Comparison of ENCODE assay signal across 18 mouse cellular contexts in the genomic region with DNA sequence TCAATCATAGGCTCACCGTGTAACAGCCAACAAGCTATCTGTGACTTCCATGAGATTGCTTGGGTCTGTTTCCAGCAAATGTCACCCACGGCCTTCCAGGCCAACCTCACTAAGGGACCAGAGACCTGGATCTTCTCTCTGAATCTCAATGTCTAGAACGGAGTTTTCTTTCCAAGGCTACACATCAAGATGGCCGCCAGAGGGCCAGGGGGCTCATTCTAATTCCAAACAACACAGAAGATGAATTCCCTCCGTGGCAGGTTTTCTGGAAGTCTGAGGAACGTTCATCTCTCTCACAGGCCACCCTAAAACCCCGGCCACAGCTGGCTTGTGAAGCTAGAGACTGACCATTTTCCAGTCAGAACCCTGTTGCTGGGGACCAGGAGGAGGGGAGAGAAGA.
DNase-seq lines count a peak whose midpoint lies in the region; ATAC-seq lines count a peak whose summit lies in the region.
"Had no signal": no experiment of that assay in that cellular context is flagged by ENCODE, and none has a peak within 500 bp of the region (broad histone marks: within the 10 kb centered on the region; RNA-seq: fewer than 3 reads in every experiment).

No protein-coding gene starts in this region.

- H3K27me3 ChIP-seq in forebrain, embryonic 14.5 days (replicated peaks; ENCODE audit: control insufficient read depth, insufficient read depth, low read length): no peaks in the 10 kb centered on the region
- H3K27me3 ChIP-seq in forebrain, embryonic 11.5 days (ENCODE audit: control insufficient read depth, insufficient read depth, low read length): no peaks in the 10 kb centered on the region
- H3K27me3 ChIP-seq: forebrain, embryonic 12.5 days; limb, embryonic 15.5 days; midbrain, embryonic 13.5 days; stomach, embryonic 15.5 days had no signal

- WGBS in forebrain, embryonic 14.5 days: 61% methylated on average over 7 of the region's 7 CpGs
- 65% methylated on average over 7 of the region's 7 CpGs for WGBS in forebrain, embryonic 11.5 days

- no peak overlapping the region for H3K9ac ChIP-seq in forebrain, embryonic 14.5 days (ENCODE audit: low read length)
- no peak overlapping the region for H3K9ac ChIP-seq in forebrain, embryonic 11.5 days (ENCODE audit: low read length)
- H3K9ac ChIP-seq: forebrain, embryonic 12.5 days; limb, embryonic 15.5 days; midbrain, embryonic 13.5 days; stomach, embryonic 15.5 days had no signal

- no peaks in the 10 kb centered on the region for H3K4me1 ChIP-seq in forebrain, embryonic 14.5 days (ENCODE audit: control insufficient read depth, insufficient read depth, low read length)
- no peaks in the 10 kb centered on the region for H3K4me1 ChIP-seq in forebrain, embryonic 11.5 days (replicated peaks; ENCODE audit: control insufficient read depth, insufficient read depth, low read length)
- H3K4me1 ChIP-seq: limb, embryonic 15.5 days; stomach, embryonic 15.5 days had no signal

- no peaks in the 10 kb centered on the region for H3K36me3 ChIP-seq in forebrain, embryonic 14.5 days (ENCODE audit: control insufficient read depth, insufficient read depth, low read length)
- no peaks in the 10 kb centered on the region for H3K36me3 ChIP-seq in forebrain, embryonic 11.5 days (ENCODE audit: control insufficient read depth, insufficient read depth, low read length)
- H3K36me3 ChIP-seq: forebrain, embryonic 12.5 days; limb, embryonic 15.5 days; midbrain, embryonic 13.5 days; stomach, embryonic 15.5 days had no signal

- peak; percentile 35 for DNase-seq in forebrain, embryonic 14.5 days (ENCODE audit: low spot score)
- no peak for DNase-seq in forebrain, embryonic 11.5 days (ENCODE audit: low spot score)
- peak; percentile 37 to 43 for DNase-seq in kidney, postnatal 4 days
- DNase-seq in kidney, adult 11 months: no peak
- DNase-seq in right cerebral cortex, postnatal 4 days: peak; percentile 34
- no peak for DNase-seq in right cerebral cortex, postnatal 14 days
- DNase-seq: adrenal gland, postnatal 36 days; cerebellum, adult 8-10 months; heart, postnatal 4 days; kidney, postnatal 14 days; lung, adult 2 months had no signal

- H3K4me3 ChIP-seq in forebrain, embryonic 14.5 days (ENCODE audit: low read depth, low read length): no peak overlapping the region
- no peak overlapping the region for H3K4me3 ChIP-seq in forebrain, embryonic 11.5 days (ENCODE audit: low read depth, low read length)
- H3K4me3 ChIP-seq: forebrain, embryonic 12.5 days; limb, embryonic 15.5 days; midbrain, embryonic 13.5 days; stomach, embryonic 15.5 days had no signal

- no peaks in the 10 kb centered on the region for H3K9me3 ChIP-seq in forebrain, embryonic 14.5 days (replicated peaks; ENCODE audit: control insufficient read depth, low read length)
- no peaks in the 10 kb centered on the region for H3K9me3 ChIP-seq in forebrain, embryonic 11.5 days (ENCODE audit: control insufficient read depth, low read length)
- H3K9me3 ChIP-seq: forebrain, embryonic 12.5 days; limb, embryonic 15.5 days; midbrain, embryonic 13.5 days; stomach, embryonic 15.5 days had no signal

- H3K4me2 ChIP-seq in forebrain, embryonic 14.5 days (ENCODE audit: low read length): no peak overlapping the region
- no peak overlapping the region for H3K4me2 ChIP-seq in forebrain, embryonic 11.5 days (ENCODE audit: low read depth, low read length, severe bottlenecking)
- H3K4me2 ChIP-seq: forebrain, embryonic 12.5 days; limb, embryonic 15.5 days; midbrain, embryonic 13.5 days; stomach, embryonic 15.5 days had no signal

- no peak overlapping the region for H3K27ac ChIP-seq in forebrain, embryonic 14.5 days (ENCODE audit: low read depth, low read length)
- no peak overlapping the region for H3K27ac ChIP-seq in forebrain, embryonic 11.5 days (ENCODE audit: low read depth, low read length)
- H3K27ac ChIP-seq: forebrain, embryonic 12.5 days; limb, embryonic 15.5 days; midbrain, embryonic 13.5 days; stomach, embryonic 15.5 days had no signal

- no peak for ATAC-seq in forebrain, embryonic 14.5 days
- no peak for ATAC-seq in forebrain, embryonic 11.5 days (replicated peaks; ENCODE audit: low FRiP score)
- no peak for ATAC-seq in frontal cortex, adult (ENCODE audit: low TSS enrichment)
- ATAC-seq: activated CD4-positive, CD25-positive, alpha-beta regulatory T cell, adult 4 months; inflammation-experienced regulatory T-cells, adult 6 months; midbrain, embryonic 13.5 days had no signal

Comparison
In these comparisons a context has a peak if more than half of its experiments do, and no peak if none do; other contexts are left out.
1. DNase-seq: peak in forebrain, embryonic 14.5 days (single experiment), kidney, postnatal 4 days (2 of 2) and right cerebral cortex, postnatal 4 days (single experiment); none in forebrain, embryonic 11.5 days (single experiment), kidney, adult 11 months (single experiment) and right cerebral cortex, postnatal 14 days (single experiment).